Mouse (Mus musculus): ENCODE data around the gene Mcoln1. TPM values are rescaled to one million over a fixed set of nuclear protein-coding genes. Genes with fewer than 3 reads are reported as not detected.
A peak's percentile ranks its signal among the peaks of the same experiment; 100 is the strongest.

Gene Mcoln1
- polyA plus RNA-seq, 2 experiments from 2014 or later = 17.0 to 19.1 TPM

GRCm38 (mm10) chr8:3498583-3498982, 1.7 kb upstream of the Mcoln1 start:
- ATAC-seq = no peak

- peak; percentile 14 for ATAC-seq
Observed at GRCm38 (mm10) chr8:3499751-3500150, 506 bp upstream of the Mcoln1 start.

GRCm38 (mm10) chr8:3502217-3502616, 2.0 kb downstream of the Mcoln1 start:
- no peak for ATAC-seq

- ATAC-seq = no peak
Observed at GRCm38 (mm10) chr8:3507979-3508754, 7.9 kb downstream of the Mcoln1 start.

- ATAC-seq = no peak
Observed at GRCm38 (mm10) chr8:3514681-3515247, 14.5 kb downstream of the Mcoln1 start.

- ATAC-seq = peak; percentile 65
Observed at GRCm38 (mm10) chr8:3515260-3515671, 15.0 kb downstream of the Mcoln1 start, which contains the start of gene Pnpla6. Pnpla6 (plus strand) TSS chr8:3515384.

- ATAC-seq = peak; percentile 26
Observed at GRCm38 (mm10) chr8:3515771-3516417, 15.6 kb downstream of the Mcoln1 start.

- peak; percentile 86 for ATAC-seq
Observed at GRCm38 (mm10) chr8:3516450-3517116, 16.3 kb downstream of the Mcoln1 start.

GRCm38 (mm10) chr8:3517117-3517495, 16.8 kb downstream of the Mcoln1 start:
- no peak for ATAC-seq

- no peak for ATAC-seq
Observed at GRCm38 (mm10) chr8:3522007-3522697, 21.9 kb downstream of the Mcoln1 start.

GRCm38 (mm10) chr8:3530816-3531215, 30.6 kb downstream of the Mcoln1 start:
- ATAC-seq = no peak

- no peak for ATAC-seq
Observed at GRCm38 (mm10) chr8:3531936-3532335, 31.7 kb downstream of the Mcoln1 start.

- no peak for ATAC-seq
Observed at GRCm38 (mm10) chr8:3536053-3536841, 36.0 kb downstream of the Mcoln1 start.

GRCm38 (mm10) chr8:3536940-3537339, 36.7 kb downstream of the Mcoln1 start:
- no peak for ATAC-seq

- ATAC-seq = no peak
Observed at GRCm38 (mm10) chr8:3537666-3538065, 37.4 kb downstream of the Mcoln1 start.

GRCm38 (mm10) chr8:3539146-3539545, 38.9 kb downstream of the Mcoln1 start:
- ATAC-seq = no peak

GRCm38 (mm10) chr8:3540076-3540475, 39.8 kb downstream of the Mcoln1 start:
- ATAC-seq = no peak

GRCm38 (mm10) chr8:3546511-3546910, 46.3 kb downstream of the Mcoln1 start:
- ATAC-seq = no peak

- ATAC-seq = no peak
Observed at GRCm38 (mm10) chr8:3552240-3552639, 52.0 kb downstream of the Mcoln1 start.

- ATAC-seq = no peak
Observed at GRCm38 (mm10) chr8:3556114-3556513, 55.9 kb downstream of the Mcoln1 start.
